ENCODE assay signal across 18 mouse cellular contexts in the genomic region with DNA sequence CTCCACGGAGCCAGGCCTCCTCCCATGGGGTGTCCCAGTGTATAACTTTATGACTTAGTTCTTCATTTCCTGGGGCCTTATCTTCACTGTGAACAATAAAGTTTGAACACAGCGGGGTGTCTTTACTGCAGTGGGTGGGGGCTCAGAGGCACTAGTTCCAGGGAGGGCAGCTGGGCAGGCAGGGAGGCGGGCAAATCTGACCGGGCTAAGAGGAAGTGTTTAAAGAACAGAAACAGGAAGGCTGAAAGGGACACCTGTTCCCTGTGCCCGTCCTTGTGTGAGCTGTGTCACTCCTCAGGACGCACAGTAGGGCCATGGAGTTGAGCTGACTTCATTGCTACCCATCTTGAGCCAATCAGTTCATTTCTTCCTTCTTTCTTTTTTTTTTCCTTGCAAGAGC. TPM values are rescaled to one million over a fixed set of nuclear protein-coding genes. Genes with fewer than 3 reads are reported as not detected.
DNase-seq lines count a peak whose midpoint lies in the region; ATAC-seq and TF ChIP-seq lines count a peak whose summit lies in the region.
"Had no signal": no experiment of that assay in that cellular context is flagged by ENCODE, and none has a peak within 500 bp of the region (broad histone marks: within the 10 kb centered on the region; RNA-seq: fewer than 3 reads in every experiment).

No protein-coding gene starts in this region.

- 31% methylated on average over 6 of the region's 6 CpGs for WGBS in spleen, adult 2 months

- H3K27me3 ChIP-seq in spleen, adult 2 months (ENCODE audit: control insufficient read depth, insufficient read depth, low read length), result no peaks in the 10 kb centered on the region
- H3K27me3 ChIP-seq: heart, embryonic 12.5 days; megakaryocyte, embryonic 14.5 days; neural tube, embryonic 12.5 days had no signal

- no peak overlapping the region for H3K4me3 ChIP-seq in spleen, adult 2 months (ENCODE audit: extremely low read depth, insufficient read depth, insufficient read length)
- H3K4me3 ChIP-seq: erythroblast, embryonic 14.5 days; heart, embryonic 12.5 days; megakaryocyte, embryonic 14.5 days; neural tube, embryonic 12.5 days had no signal

- H3K36me3 ChIP-seq in spleen, adult 2 months (ENCODE audit: control insufficient read depth, insufficient read depth, low read length), result peaks cover 15% of the 10 kb centered on the region

- H3K4me1 ChIP-seq in spleen, adult 2 months (ENCODE audit: control insufficient read depth, insufficient read depth, insufficient read length), result peaks cover 8% of the 10 kb centered on the region; the same call in 1 of the 2 replicates
- H3K4me1 ChIP-seq: neural tube, embryonic 12.5 days had no signal

- ATAC-seq in granulocyte monocyte progenitor cell, adult 5-6 weeks (replicated peaks; ENCODE audit: poor library complexity, severe bottlenecking), result peak; percentile 88
- ATAC-seq in neutrophil, adult 5-6 weeks (ENCODE audit: extremely low read depth, insufficient number of reproducible peaks, low FRiP score, poor library complexity, severe bottlenecking), result peak; percentile 58
- ATAC-seq: forebrain, embryonic 14.5 days; hindbrain, embryonic 16.5 days had no signal

- DNase-seq in spleen, adult 2 months (ENCODE audit: low read depth in 1 of 2, low spot score in 2 of 2), result no peak
- DNase-seq in spleen, adult 18-20 months, result no peak
- no peak for DNase-seq in frontal cortex, postnatal 25 days (ENCODE audit: low spot score in 2 of 2)
- no peak for DNase-seq in lung, postnatal 10 days
- no peak for DNase-seq in embryo, embryonic 10 days (ENCODE audit: low spot score)
- DNase-seq: cerebellum, postnatal 10 days; kidney, adult 8-10 months; layer of hippocampus, adult 9-11 months; lung, adult 2 months; thymus, postnatal 4 days had no signal

- peak overlapping the region; percentile 26 for H3K27ac ChIP-seq in spleen, adult 2 months (ENCODE audit: insufficient read depth, low read length)
- H3K27ac ChIP-seq: neural tube, embryonic 12.5 days had no signal

- no peak for TF ChIP-seq POLR2A in spleen, adult 2 months (IDR thresholded peaks at IDR 0.05; ENCODE audit: low read depth, low read length)

- no peak for TF ChIP-seq CTCF in spleen, adult 2 months (IDR thresholded peaks at IDR 0.05; ENCODE audit: extremely low read depth, insufficient read depth, insufficient read length, insufficient replicate concordance)

RNA-seq across cellular contexts. Expression of a gene that starts 1.5 kb away (rescaled TPM):
- polyA plus RNA-seq in spleen, adult 2 months (2012; rRNA removed), result 11.6 and 13.3 TPM in 2 replicates
- 20.5 and 20.8 TPM in 2 replicates for total RNA-seq in granulocyte monocyte progenitor cell, adult 5-6 weeks (2014; fragmentation: Nextera tagmentation)
- 3.9 and 6.6 TPM in 2 replicates for total RNA-seq in granulocyte monocyte progenitor cell, adult 5-6 weeks (2017)
- total RNA-seq in neutrophil, adult 5-6 weeks (2017), result 25.1 and 34.3 TPM in 2 replicates

RNA-seq across cellular contexts. Expression of a gene that starts 7.1 kb away (rescaled TPM):
- 101 and 108 TPM in 2 replicates for polyA plus RNA-seq in spleen, adult 2 months (2012; rRNA removed)
- 125 and 134 TPM in 2 replicates for total RNA-seq in granulocyte monocyte progenitor cell, adult 5-6 weeks (2014; fragmentation: Nextera tagmentation)
- 76.3 and 99.3 TPM in 2 replicates for total RNA-seq in granulocyte monocyte progenitor cell, adult 5-6 weeks (2017)
- total RNA-seq in neutrophil, adult 5-6 weeks (2017), result 43.8 and 45.0 TPM in 2 replicates

RNA-seq across cellular contexts. Expression of a gene that starts 23.8 kb away (rescaled TPM):
- polyA plus RNA-seq in spleen, adult 2 months (2012; rRNA removed), result 189 and 209 TPM in 2 replicates
- 466 and 510 TPM in 2 replicates for total RNA-seq in granulocyte monocyte progenitor cell, adult 5-6 weeks (2014; fragmentation: Nextera tagmentation)
- 276 and 296 TPM in 2 replicates for total RNA-seq in granulocyte monocyte progenitor cell, adult 5-6 weeks (2017)
- 300 and 326 TPM in 2 replicates for total RNA-seq in neutrophil, adult 5-6 weeks (2017)

RNA-seq across cellular contexts. Expression of a gene that starts 31.5 kb away (rescaled TPM):
- polyA plus RNA-seq in spleen, adult 2 months (2012; rRNA removed), result 0.34 and 0.48 TPM in 2 replicates
- total RNA-seq in granulocyte monocyte progenitor cell, adult 5-6 weeks (2014; fragmentation: Nextera tagmentation), result not detected in 2 replicates
- not detected in 2 replicates for total RNA-seq in granulocyte monocyte progenitor cell, adult 5-6 weeks (2017)
- total RNA-seq in neutrophil, adult 5-6 weeks (2017), result not detected in 2 replicates
- polyA plus RNA-seq: erythroblast, embryonic 14.5 days had no signal

RNA-seq across cellular contexts. Expression of a gene that starts 43.4 kb away (rescaled TPM):
- polyA plus RNA-seq in spleen, adult 2 months (2012; rRNA removed), result 35.4 and 36.4 TPM in 2 replicates
- 67.9 and 72.3 TPM in 2 replicates for total RNA-seq in granulocyte monocyte progenitor cell, adult 5-6 weeks (2014; fragmentation: Nextera tagmentation)
- 55.9 and 75.5 TPM in 2 replicates for total RNA-seq in granulocyte monocyte progenitor cell, adult 5-6 weeks (2017)
- 95.7 and 108 TPM in 2 replicates for total RNA-seq in neutrophil, adult 5-6 weeks (2017)
